Mouse (Mus musculus) left cerebral cortex, adult 8-10 months (tissue): ENCODE results near the gene Pip5k1c. TPM values are rescaled to one million over a fixed set of nuclear protein-coding genes. Genes with fewer than 3 reads are reported as not detected.

ENCODE experiments used
- DNase-seq, 2 experiments: peaks; one replicate each; pipeline ENCODE4 v3.0.0; 2022; ENCODE audit warnings: low spot score in 2 of 2
- total RNA-seq, 4 experiments: library from RNA; stranded (reverse); gene quantifications; 2 replicates each; pipeline ENCODE4 v1.2.4; 2022

Gene Pip5k1c
- total RNA-seq, 4 experiments from 2014 or later, result 355 to 367 (median 361) TPM

- DNase-seq, result no peak
Observed at GRCm38 (mm10) chr10:81284189-81284588, 8.6 kb upstream of the Pip5k1c start.

DNA sequence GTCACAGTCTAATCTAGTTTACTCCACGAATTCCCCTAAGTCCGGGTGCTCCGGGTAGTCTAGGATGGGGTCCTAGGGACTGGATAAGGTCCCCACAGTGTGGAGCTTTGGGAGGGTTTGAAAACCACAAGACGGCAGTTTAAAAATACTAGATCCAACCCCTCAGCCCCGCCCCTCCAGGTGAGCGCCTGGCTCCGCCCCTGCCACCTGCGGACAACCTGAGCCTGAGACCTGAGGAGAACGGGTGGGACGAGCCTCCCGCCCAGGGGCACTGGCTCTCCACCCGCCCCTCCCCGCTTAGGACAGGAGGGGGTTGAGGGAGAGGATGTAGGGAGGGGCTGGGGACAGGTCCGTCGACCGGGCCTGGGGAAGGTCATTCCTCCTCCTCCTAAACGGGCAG, 8.0 kb upstream of the Pip5k1c start:
- DNase-seq, result no peak

GRCm38 (mm10) chr10:81285694-81286450, 6.9 kb upstream of the Pip5k1c start:
- DNase-seq, result no peak

DNA sequence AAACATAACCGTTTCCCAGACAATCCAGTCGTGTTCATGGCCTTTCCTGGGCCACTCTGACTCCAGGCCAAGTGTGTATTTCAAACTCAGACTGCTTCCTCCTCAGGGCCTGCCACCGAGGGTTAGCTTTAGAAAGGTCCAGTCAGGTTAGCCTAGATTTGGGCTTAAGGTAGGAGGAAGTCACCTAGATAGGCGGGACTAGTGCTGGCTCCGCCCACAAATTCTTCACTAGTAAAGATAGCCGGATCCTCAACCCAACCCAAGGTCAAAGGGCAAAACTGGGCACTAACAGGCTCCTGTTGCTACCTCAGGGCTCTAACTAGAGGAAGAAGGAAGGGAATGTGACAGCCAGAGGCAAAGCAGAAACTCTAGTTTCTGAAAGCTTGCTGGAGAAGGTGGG, 6.2 kb upstream of the Pip5k1c start:
- DNase-seq, result no peak

- DNase-seq, result no peak
Observed at GRCm38 (mm10) chr10:81287513-81288157, 5.1 kb upstream of the Pip5k1c start.

DNA sequence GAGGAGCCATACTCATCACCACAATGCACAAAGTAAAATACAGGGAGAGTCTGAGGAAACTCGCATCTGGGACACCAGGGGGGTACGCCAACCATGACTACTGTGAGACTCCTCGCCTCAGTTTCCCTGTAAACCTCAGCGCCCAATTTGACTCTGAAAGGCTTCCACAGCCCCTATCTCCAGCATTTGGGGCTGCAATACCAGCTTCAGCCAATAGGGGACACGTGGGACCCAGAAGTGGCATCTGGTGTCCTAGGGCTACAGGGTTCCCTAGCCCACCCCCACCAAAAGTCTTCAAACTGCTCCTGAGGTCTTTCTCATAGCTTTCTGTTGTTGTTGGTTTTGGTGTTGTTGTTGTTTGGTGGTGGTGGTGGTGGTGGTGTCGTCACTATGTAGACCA, 4.2 kb upstream of the Pip5k1c start:
- DNase-seq, result no peak

DNA sequence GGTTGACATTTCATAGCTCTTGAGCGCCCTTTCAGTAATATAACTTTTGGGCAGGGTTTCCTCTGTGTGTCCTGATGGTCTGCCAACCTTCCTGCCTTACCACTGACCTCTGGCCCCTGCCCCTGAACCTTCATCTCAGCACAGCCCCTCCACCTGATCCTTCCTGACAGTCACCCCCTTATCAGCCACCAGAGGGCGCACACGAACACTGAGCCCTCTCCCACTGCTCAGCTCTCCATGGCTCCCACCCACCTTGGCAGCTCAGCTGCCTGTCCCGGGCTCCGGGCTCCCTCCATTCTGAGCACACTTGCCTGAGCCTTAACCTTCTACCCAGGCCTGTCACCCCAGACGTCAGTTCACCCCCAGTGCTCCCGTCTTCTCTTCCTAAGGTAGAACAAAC, 3.5 kb upstream of the Pip5k1c start:
- DNase-seq, result no peak

DNA sequence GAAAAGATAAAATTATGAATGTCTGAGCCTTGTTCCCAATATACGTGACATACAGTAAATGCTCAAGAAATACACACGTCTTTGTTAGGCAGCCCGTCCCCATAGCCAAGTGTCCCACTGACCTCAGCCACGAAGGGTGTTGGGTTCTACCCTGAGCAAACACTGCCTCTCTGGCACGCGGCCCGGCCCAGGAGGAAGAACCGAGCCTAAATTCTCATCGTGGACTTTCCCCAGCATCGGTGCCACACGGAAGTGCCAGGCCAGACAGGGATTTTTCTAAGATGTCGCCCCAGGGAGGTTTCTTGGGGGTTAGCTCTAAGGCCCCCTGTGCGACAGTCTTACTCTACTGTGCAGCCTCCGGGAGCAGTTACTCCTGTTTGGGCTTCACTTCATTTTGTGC, 3.0 kb upstream of the Pip5k1c start:
- no peak for DNase-seq

GRCm38 (mm10) chr10:81290698-81291460, 1.9 kb upstream of the Pip5k1c start:
- no peak for DNase-seq

- no peak for DNase-seq
Observed at GRCm38 (mm10) chr10:81291511-81292104, 1.2 kb upstream of the Pip5k1c start, which contains the start of gene Tjp3. Tjp3 (minus strand) TSS chr10:81291581.

- peak in 1 of 2 experiments; percentile 80 for DNase-seq
Observed at GRCm38 (mm10) chr10:81293334-81294030, 719 bp downstream of the Pip5k1c start.

DNA sequence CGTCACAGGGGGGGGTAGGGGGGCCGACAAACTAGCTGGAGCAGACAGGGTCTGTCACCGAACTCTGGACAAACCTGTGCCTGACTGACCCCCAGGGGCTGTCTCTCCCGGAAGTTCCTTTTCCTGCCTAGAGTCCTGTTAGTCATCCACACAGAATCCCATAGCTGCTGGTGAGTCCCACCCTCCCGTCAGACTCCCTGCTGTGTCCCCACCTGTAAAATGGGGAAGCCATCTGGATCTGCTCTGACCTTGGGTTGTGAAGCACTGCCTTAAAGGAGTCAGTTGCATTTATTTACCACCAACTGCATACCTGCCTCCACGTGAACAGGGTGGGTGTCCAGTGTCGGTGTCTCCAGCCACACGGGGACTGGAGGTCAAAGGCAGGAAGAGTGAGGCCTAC, 1.7 kb downstream of the Pip5k1c start:
- DNase-seq, result no peak

GRCm38 (mm10) chr10:81295185-81295584, 2.4 kb downstream of the Pip5k1c start:
- peak in 1 of 2 experiments; percentile 70 for DNase-seq

DNA sequence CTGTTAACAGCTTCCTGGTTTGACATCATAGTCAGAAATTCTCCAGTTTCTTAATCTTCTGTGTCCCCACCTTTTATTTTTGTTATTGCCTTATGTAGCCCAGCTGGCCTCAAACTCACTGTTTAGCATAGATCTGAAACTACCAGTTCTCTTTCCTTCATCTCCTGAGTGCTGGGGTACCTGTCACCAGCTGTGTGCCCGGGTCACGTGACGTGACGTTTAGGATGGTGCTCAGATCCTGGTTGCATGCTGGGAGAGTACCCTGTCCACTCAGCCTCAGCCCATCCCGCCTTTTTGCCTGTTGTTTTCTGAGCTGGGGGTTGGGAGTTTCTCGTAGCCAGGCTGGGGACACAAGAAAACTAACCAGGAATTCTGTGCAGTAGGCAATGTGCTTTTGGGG, 4.5 kb downstream of the Pip5k1c start:
- DNase-seq, result no peak

GRCm38 (mm10) chr10:81297845-81298244, 5.1 kb downstream of the Pip5k1c start:
- DNase-seq, result no peak

GRCm38 (mm10) chr10:81298369-81299100, 5.8 kb downstream of the Pip5k1c start:
- DNase-seq, result peak in 1 of 2 experiments; percentile 84

DNA sequence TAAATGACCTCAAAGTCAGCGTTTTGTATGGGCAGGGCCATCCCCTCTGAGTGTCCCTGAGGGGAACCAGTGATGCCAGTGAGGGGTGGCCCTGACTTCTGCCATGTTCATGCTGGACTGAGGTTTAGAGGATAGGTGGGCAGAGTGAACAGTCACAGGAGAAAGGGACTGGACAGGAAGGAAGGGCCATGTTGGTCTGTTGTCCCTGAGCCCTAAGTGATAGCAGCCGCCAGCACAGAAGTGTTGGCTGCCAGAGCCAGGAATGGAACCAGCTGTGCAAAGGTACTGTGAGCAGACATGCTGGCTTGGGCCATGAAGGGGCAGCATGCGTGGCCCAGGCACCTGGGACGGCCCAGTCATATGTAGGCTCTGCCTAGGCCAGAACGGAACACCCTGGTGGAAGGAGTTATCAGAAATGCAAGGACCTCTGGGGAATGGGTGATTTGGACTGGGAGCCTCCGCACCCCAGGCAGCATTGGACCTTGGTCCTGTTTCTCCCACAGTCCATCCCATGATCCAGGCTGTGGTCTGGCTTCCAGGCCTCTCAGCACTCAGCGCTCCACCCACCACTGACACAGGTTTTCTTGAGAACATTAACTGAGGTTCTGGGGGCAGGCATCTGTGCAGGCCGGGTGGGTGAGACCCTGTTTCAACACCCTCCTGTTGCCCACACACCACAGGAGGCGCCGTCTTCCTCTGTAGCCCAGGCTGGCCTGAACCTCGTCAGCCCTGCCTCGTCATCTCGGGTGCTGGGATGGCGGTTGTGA, 7.0 kb downstream of the Pip5k1c start:
- DNase-seq, result no peak

GRCm38 (mm10) chr10:81300352-81300907, 7.7 kb downstream of the Pip5k1c start:
- no peak for DNase-seq

DNA sequence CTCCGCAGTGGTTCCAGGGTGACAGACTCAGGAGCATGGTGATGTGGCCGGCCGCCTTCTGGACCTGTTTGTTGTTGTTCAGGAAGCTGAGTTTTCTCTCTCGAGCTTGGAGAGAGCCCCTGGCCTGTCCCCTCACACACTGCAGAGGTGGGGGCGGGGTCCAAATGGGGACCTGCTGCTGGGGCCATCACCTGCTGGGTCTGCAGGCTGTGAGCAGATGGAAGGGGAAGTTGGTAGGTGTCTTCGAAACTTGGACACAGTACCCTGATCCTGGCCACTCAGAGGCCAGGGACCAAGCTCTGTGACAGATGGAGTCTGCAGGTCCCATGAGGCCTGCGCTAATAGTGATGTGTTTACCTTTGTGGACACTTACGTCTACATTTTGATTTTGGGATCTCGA, 8.6 kb downstream of the Pip5k1c start:
- no peak for DNase-seq
